Mouse (Mus musculus) cortical plate, adult 2 months (tissue): ENCODE data around the gene Tspan4.

Source experiments
- CTCF ChIP-seq: fragments of 200-500 bp; IDR thresholded peaks from 2 replicates; pipeline ENCODE4 v1.5.1; 2011; ENCODE audit warnings: mild to moderate bottlenecking, control low read depth, low read length; ENCODE audit not compliant: insufficient read depth; ENCODE audit errors: extremely low read depth
- POLR2A ChIP-seq: fragments of 200-500 bp; IDR thresholded peaks from 2 replicates; pipeline ENCODE4 v1.6.1; 2011; ENCODE audit warnings: mild to moderate bottlenecking, low read length, control low read depth; ENCODE audit not compliant: insufficient read depth; ENCODE audit errors: extremely low read depth

DNA sequence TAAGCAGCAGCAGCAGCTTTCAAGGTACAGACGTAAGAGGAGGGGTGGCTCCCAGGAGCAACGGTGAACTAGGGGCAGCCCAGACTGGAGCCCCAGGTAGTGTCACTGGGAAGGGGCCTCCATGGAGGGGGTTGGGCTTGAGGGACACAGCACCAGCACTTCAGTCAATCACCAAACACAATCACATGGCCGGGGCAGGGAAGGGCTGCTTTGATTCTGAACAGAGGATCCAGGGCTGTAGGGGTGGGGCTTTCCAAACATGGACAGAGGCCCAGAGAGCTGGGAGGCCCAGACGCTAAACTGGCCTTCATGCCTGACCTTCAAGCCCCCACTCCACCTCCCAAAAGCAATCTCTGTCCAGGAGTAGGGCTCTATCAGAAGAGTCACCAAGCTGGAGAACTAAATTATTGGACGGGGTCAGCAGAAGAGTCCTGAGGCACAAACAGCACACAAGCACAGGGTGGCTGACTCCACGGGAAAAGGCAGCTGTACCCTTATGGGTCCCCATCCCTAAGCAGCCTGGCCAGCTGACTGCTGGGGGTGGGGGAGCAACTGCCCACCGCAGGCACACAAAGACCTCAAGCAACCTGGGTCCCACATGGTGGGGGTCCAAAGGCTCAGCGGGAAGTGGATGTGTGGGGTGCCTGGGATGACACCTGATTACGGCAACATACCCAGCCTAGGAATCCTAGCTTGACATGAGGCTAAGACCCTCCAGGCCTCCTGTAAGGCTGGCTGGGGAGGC, 45.0 kb upstream of the Tspan4 start:
- TF ChIP-seq CTCF, result no peak
- 0 out of 2 replicates have a peak, but pooled peaks have one; percentile 18 for TF ChIP-seq POLR2A
